13 mouse cellular contexts compared by ENCODE assay signal in genomic region chr2:57934062-57934822, GRCm38 (mm10).
DNase-seq lines count a peak whose midpoint lies in the region; ATAC-seq and TF ChIP-seq lines count a peak whose summit lies in the region.
"Had no signal": no experiment of that assay in that cellular context is flagged by ENCODE, and none has a peak within 500 bp of the region (broad histone marks: within the 10 kb centered on the region; RNA-seq: fewer than 3 reads in every experiment).

No protein-coding gene starts in this region.

- peak; percentile 19; the same call in 1 of the 2 replicates for TF ChIP-seq CTCF in forebrain, postnatal 0 days (IDR thresholded peaks at IDR 0.05; ENCODE audit: low read depth)
- TF ChIP-seq CTCF in left cerebral cortex, adult 2 months (IDR thresholded peaks at IDR 0.05): peak; percentile 43

- intact Hi-C loops in left cerebral cortex, adult 2 months (cut with DNase I): loop anchor here (5.0 kb wide), 1 partner anchor 48 kb away; no protein-coding TSS in a partner anchor
- intact Hi-C loops in left cerebral cortex, postnatal 10 days (cut with DNase I): no loop called here

- WGBS in forebrain, postnatal 0 days: 58% methylated on average over 5 of the region's 5 CpGs
- 69% methylated on average over 5 of the region's 5 CpGs for WGBS in forebrain, embryonic 12.5 days
- WGBS in embryonic facial prominence, embryonic 11.5 days: 52% methylated on average over 5 of the region's 5 CpGs

- no peaks in the 10 kb centered on the region for H3K9me3 ChIP-seq in forebrain, postnatal 0 days (ENCODE audit: low read length)
- H3K9me3 ChIP-seq in forebrain, embryonic 12.5 days: no peaks in the 10 kb centered on the region
- H3K9me3 ChIP-seq in embryonic facial prominence, embryonic 11.5 days (replicated peaks; ENCODE audit: control insufficient read depth, low read length): no peaks in the 10 kb centered on the region
- H3K9me3 ChIP-seq: G1E; hindbrain, embryonic 15.5 days; midbrain, embryonic 10.5 days had no signal

- DNase-seq in forebrain, postnatal 0 days: no peak
- DNase-seq in left cerebral cortex, adult 2 months (ENCODE audit: extremely low spot score in 1 of 2, low spot score in 2 of 2): no peak
- DNase-seq in left cerebral cortex, postnatal 10 days (ENCODE audit: extremely low spot score in 1 of 2, low spot score in 2 of 2): no peak
- DNase-seq in ES-CJ7 (ENCODE audit: low read depth, low spot score): peak; percentile 48
- peak; percentile 13 for DNase-seq in embryonic facial prominence, embryonic 11.5 days (ENCODE audit: low spot score)
- DNase-seq in c-Kit-positive CD71-positive TER-119-positive erythroid progenitor cells, embryonic 14.5 days (ENCODE audit: low spot score): no peak
- no peak for DNase-seq in layer of hippocampus, postnatal 14 days (ENCODE audit: low spot score in 2 of 2)
- DNase-seq: thymus, adult 18-20 months had no signal

- no peaks in the 10 kb centered on the region for H3K4me1 ChIP-seq in forebrain, postnatal 0 days (ENCODE audit: insufficient read depth)
- H3K4me1 ChIP-seq in forebrain, embryonic 12.5 days: no peaks in the 10 kb centered on the region
- H3K4me1 ChIP-seq in embryonic facial prominence, embryonic 11.5 days (ENCODE audit: control insufficient read depth, insufficient read depth, low read length): no peaks in the 10 kb centered on the region
- H3K4me1 ChIP-seq: hindbrain, embryonic 15.5 days; midbrain, embryonic 10.5 days had no signal

- no peaks in the 10 kb centered on the region for H3K36me3 ChIP-seq in forebrain, postnatal 0 days (ENCODE audit: insufficient read depth)
- H3K36me3 ChIP-seq in forebrain, embryonic 12.5 days (replicated peaks): no peaks in the 10 kb centered on the region
- no peaks in the 10 kb centered on the region for H3K36me3 ChIP-seq in embryonic facial prominence, embryonic 11.5 days (replicated peaks; ENCODE audit: control insufficient read depth, insufficient read depth, low read depth, low read length)
- H3K36me3 ChIP-seq: G1E; hindbrain, embryonic 15.5 days; midbrain, embryonic 10.5 days had no signal

- no peak for ATAC-seq in forebrain, postnatal 0 days
- no peak for ATAC-seq in forebrain, embryonic 12.5 days (ENCODE audit: low FRiP score)
- ATAC-seq in embryonic facial prominence, embryonic 11.5 days (replicated peaks; ENCODE audit: insufficient number of reproducible peaks, low FRiP score, low TSS enrichment, low read depth): no peak
- ATAC-seq: forebrain, embryonic 14.5 days had no signal

- H3K4me3 ChIP-seq in forebrain, postnatal 0 days (ENCODE audit: low read depth, low read length): no peak overlapping the region
- H3K4me3 ChIP-seq in forebrain, embryonic 12.5 days (replicated peaks): no peak overlapping the region
- no peak overlapping the region for H3K4me3 ChIP-seq in left cerebral cortex, adult 2 months
- H3K4me3 ChIP-seq in embryonic facial prominence, embryonic 11.5 days (ENCODE audit: low read depth, low read length): no peak overlapping the region
- H3K4me3 ChIP-seq: hindbrain, embryonic 15.5 days; midbrain, embryonic 10.5 days had no signal

- no peaks in the 10 kb centered on the region for H3K27me3 ChIP-seq in forebrain, postnatal 0 days (ENCODE audit: insufficient read depth, low read length)
- no peaks in the 10 kb centered on the region for H3K27me3 ChIP-seq in forebrain, embryonic 12.5 days
- no peaks in the 10 kb centered on the region for H3K27me3 ChIP-seq in embryonic facial prominence, embryonic 11.5 days (ENCODE audit: control insufficient read depth, insufficient read depth, low read length)
- H3K27me3 ChIP-seq: hindbrain, embryonic 15.5 days had no signal

- H3K27ac ChIP-seq in forebrain, postnatal 0 days (ENCODE audit: low read depth, low read length): no peak overlapping the region
- no peak overlapping the region for H3K27ac ChIP-seq in forebrain, embryonic 12.5 days
- no peak overlapping the region for H3K27ac ChIP-seq in left cerebral cortex, adult 2 months
- no peak overlapping the region for H3K27ac ChIP-seq in embryonic facial prominence, embryonic 11.5 days (replicated peaks; ENCODE audit: low read depth, low read length)
- H3K27ac ChIP-seq: hindbrain, embryonic 15.5 days; midbrain, embryonic 10.5 days had no signal

- H3K4me2 ChIP-seq in forebrain, postnatal 0 days (ENCODE audit: low read depth): no peak overlapping the region
- no peak overlapping the region for H3K4me2 ChIP-seq in forebrain, embryonic 12.5 days
- no peak overlapping the region for H3K4me2 ChIP-seq in embryonic facial prominence, embryonic 11.5 days (ENCODE audit: low read depth, low read length)
- H3K4me2 ChIP-seq: hindbrain, embryonic 15.5 days had no signal

- no peak overlapping the region for H3K9ac ChIP-seq in forebrain, postnatal 0 days
- no peak overlapping the region for H3K9ac ChIP-seq in forebrain, embryonic 12.5 days
- H3K9ac ChIP-seq in embryonic facial prominence, embryonic 11.5 days (replicated peaks; ENCODE audit: low read length): no peak overlapping the region
- H3K9ac ChIP-seq: hindbrain, embryonic 15.5 days had no signal

Comparison
In these comparisons a context has a peak if more than half of its experiments do, and no peak if none do; other contexts are left out.
1. DNase-seq: peak in ES-CJ7 (single experiment) and embryonic facial prominence, embryonic 11.5 days (single experiment); none in forebrain, postnatal 0 days (single experiment), left cerebral cortex, adult 2 months (0 of 2), left cerebral cortex, postnatal 10 days (0 of 2), c-Kit-positive CD71-positive TER-119-positive erythroid progenitor cells, embryonic 14.5 days (single experiment) and layer of hippocampus, postnatal 14 days (0 of 2).